Mouse (Mus musculus): Measurements from ENCODE around the gene Jph4.

GRCm38 (mm10) chr14:55109048-55109873 is 7.5 kb downstream of the Jph4 start:
- TF ChIP-seq CTCF (IDR thresholded peaks at IDR 0.05; ENCODE audit: low read depth, low read length) (no peak), POLR2A (IDR thresholded peaks at IDR 0.05; ENCODE audit: insufficient read depth, low read length) (no peak), EP300 (IDR thresholded peaks at IDR 0.05; ENCODE audit: insufficient read depth, low read depth, low read length) (no peak)
